Mouse (Mus musculus): Measurements from ENCODE around the gene N4bp2l1. TPM values are rescaled to one million over a fixed set of nuclear protein-coding genes. Genes with fewer than 3 reads are reported as not detected.

Gene N4bp2l1
- total and polyA plus RNA-seq, 2 experiments, result 48.2 to 81.9 TPM

DNA sequence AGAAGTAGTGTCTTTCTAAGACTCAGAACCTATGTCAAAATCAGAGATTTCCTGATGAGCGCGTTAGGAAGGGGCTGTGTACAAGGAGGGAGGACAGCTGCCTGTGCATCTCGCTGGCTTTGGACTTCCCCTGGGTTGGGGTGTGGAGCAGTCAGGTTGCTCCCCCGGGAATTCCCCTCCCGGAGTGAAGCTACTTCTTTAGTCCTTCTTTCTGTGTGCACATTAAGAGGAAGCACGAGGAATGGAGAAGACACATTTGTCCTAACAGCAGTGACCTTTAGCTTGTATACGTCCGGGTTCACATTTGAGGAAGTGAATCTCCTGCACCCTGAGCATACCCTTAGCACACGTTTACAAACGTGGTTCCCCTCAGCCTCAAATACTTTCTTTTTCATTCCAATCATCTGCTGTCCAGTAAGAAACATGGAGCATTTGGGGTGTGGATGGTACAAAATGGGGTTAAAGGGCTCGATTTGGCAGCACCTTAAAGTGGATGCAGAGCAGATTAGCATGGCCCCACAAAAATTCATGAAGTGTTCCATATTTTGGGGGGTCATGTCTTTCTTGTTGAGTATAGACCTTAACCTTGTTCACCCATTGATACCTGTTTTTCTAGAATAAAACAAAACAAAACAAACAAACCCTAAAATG is 1.5 kb downstream of the N4bp2l1 start:
- peak; percentile 58 for DNase-seq (ENCODE audit: extremely low read depth, low read depth, low spot score)
- peaks cover 8% of the 10 kb centered on the region for H3K36me3 ChIP-seq (ENCODE audit: control insufficient read depth, insufficient read depth, low read length)
- no peak overlapping the region for H3K4me3 ChIP-seq (ENCODE audit: insufficient read depth, low read depth, low read length)
- peaks cover 25% of the 10 kb centered on the region for H3K4me1 ChIP-seq (ENCODE audit: control insufficient read depth, insufficient read depth, low read length)
- H3K27ac ChIP-seq (replicated peaks; ENCODE audit: insufficient read depth, low read depth, low read length), result no peak overlapping the region
- WGBS, result 42% methylated on average over 11 of the region's 11 CpGs
- TF ChIP-seq CTCF (IDR thresholded peaks at IDR 0.05; ENCODE audit: low read depth, low read length) (no peak), POLR2A (IDR thresholded peaks at IDR 0.05; ENCODE audit: extremely low read depth, insufficient read depth, low read length) (no peak)
- H3K9ac ChIP-seq (ENCODE audit: low read depth, low read length), result peak overlapping the region; percentile 31
- peaks cover 25% of the 10 kb centered on the region; the same call in 1 of the 2 replicates for H3K79me2 ChIP-seq (ENCODE audit: control insufficient read depth, insufficient read depth, low read length)
- H3K27me3 ChIP-seq (ENCODE audit: control insufficient read depth, insufficient read depth, low read length), result no peaks in the 10 kb centered on the region

DNA sequence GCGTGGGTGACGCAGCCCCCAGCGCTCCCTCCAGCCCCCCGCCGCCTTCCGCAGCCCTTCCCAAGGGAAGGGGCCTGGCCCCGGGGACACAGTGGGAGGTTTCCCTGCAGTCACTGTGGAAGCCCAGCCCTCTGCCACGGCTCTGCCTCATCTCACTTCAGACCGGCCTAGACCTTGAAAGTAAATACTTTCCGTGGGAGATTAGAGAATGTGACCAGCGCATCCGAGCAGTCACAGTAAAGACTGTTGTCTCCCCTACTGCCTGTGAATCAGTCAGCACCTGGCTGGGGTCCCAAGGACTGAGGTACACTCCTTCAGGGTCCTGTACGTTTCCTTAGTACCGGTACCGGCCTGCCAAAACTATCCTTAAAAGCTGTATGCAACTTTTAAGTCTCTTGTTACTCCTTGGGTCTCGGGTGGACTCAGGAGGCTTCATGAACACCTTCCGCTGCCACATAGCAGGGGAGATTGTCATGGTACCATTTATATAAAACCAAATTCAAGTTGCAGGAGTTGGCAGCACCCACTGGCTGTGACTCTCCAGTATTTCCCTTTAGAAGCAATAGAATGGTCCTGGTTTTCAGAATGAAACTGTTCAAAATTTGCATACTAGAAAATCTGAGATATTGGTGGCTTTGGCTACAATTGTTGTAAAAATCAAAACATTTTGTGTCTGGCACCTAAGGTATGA is 2.2 kb downstream of the N4bp2l1 start:
- 6% methylated on average over 17 of the region's 17 CpGs for WGBS
- Histone ChIP-seq H3K4me3 (ENCODE audit: insufficient read depth, low read depth, low read length) (peak overlapping the region; percentile 96), H3K9ac (ENCODE audit: low read depth, low read length) (peak overlapping the region; percentile 100), H3K4me1 (ENCODE audit: control insufficient read depth, insufficient read depth, low read length) (peaks cover 27% of the 10 kb centered on the region), H3K27ac (replicated peaks; ENCODE audit: insufficient read depth, low read depth, low read length) (peak overlapping the region; percentile 100), H3K79me2 (ENCODE audit: control insufficient read depth, insufficient read depth, low read length) (peaks cover 26% of the 10 kb centered on the region; the same call in 1 of the 2 replicates), H3K27me3 (ENCODE audit: control insufficient read depth, insufficient read depth, low read length) (no peaks in the 10 kb centered on the region), H3K36me3 (ENCODE audit: control insufficient read depth, insufficient read depth, low read length) (peaks cover 8% of the 10 kb centered on the region)
- TF ChIP-seq CTCF (IDR thresholded peaks at IDR 0.05; ENCODE audit: low read depth, low read length) (no peak), POLR2A (IDR thresholded peaks at IDR 0.05; ENCODE audit: extremely low read depth, insufficient read depth, low read length) (no peak; the same call in 1 of the 2 replicates)
- peak; percentile 61 for DNase-seq (ENCODE audit: extremely low read depth, low read depth, low spot score)

DNA sequence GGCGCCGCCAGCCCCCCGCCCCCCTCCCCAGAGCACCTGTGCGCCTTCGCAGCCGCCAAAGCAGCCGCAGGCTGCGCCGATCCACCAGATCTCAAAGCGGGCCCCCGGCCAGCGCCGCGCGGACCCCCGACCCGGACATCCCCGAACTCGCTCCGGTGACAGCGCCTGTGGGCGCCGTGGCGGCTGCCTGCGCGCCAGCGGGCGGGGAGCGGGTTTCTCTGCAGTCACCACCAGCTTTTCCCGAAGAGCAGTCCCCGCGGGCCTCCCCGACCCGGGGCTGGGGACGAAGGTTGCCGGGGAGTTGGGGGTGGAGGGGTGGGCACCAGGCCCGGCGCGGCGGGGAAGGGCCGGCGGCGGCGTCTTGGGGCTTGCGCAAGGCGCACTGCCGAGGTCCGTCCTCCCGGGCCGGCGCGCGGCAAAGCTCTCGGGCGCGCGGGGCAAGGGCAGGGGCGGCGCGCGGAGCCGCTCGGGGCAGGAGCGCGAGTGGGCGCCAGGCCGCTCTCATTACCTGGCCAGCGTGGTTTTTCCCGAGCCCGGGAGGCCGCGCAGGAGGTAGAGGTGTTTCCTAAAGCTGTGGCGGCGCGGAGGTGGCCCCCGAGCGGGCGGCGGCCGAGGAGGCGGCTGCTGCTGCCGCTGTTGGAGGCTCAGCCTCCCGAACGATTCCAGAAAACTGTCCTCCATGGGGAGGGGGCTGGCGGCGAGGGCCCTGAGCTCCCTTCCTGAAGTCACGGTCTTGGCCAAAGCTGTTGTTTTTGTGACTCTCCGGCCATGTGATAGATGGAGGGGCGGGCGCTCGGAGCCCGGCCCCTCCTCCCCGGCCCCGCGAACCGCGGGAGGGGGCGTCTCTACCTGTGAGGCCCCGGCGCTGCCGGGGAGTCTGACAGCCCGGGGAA is 3.0 kb downstream of the N4bp2l1 start:
- TF ChIP-seq CTCF (IDR thresholded peaks at IDR 0.05; ENCODE audit: low read depth, low read length), result no peak
- peak; percentile 91 for TF ChIP-seq POLR2A (IDR thresholded peaks at IDR 0.05; ENCODE audit: extremely low read depth, insufficient read depth, low read length)
- H3K9ac ChIP-seq (ENCODE audit: low read depth, low read length), result peak overlapping the region; percentile 100
- H3K4me3 ChIP-seq (ENCODE audit: insufficient read depth, low read depth, low read length), result peak overlapping the region; percentile 96
- peaks cover 30% of the 10 kb centered on the region for H3K4me1 ChIP-seq (ENCODE audit: control insufficient read depth, insufficient read depth, low read length)
- no peaks in the 10 kb centered on the region for H3K27me3 ChIP-seq (ENCODE audit: control insufficient read depth, insufficient read depth, low read length)
- peak; percentile 74 for DNase-seq (ENCODE audit: extremely low read depth, low read depth, low spot score)
- peak overlapping the region; percentile 100 for H3K27ac ChIP-seq (replicated peaks; ENCODE audit: insufficient read depth, low read depth, low read length)
- H3K36me3 ChIP-seq (ENCODE audit: control insufficient read depth, insufficient read depth, low read length), result peaks cover 8% of the 10 kb centered on the region
- peaks cover 28% of the 10 kb centered on the region; the same call in 1 of the 2 replicates for H3K79me2 ChIP-seq (ENCODE audit: control insufficient read depth, insufficient read depth, low read length)
- 1% methylated on average over 100 of the region's 102 CpGs for whole genome bisulfite sequencing

DNA sequence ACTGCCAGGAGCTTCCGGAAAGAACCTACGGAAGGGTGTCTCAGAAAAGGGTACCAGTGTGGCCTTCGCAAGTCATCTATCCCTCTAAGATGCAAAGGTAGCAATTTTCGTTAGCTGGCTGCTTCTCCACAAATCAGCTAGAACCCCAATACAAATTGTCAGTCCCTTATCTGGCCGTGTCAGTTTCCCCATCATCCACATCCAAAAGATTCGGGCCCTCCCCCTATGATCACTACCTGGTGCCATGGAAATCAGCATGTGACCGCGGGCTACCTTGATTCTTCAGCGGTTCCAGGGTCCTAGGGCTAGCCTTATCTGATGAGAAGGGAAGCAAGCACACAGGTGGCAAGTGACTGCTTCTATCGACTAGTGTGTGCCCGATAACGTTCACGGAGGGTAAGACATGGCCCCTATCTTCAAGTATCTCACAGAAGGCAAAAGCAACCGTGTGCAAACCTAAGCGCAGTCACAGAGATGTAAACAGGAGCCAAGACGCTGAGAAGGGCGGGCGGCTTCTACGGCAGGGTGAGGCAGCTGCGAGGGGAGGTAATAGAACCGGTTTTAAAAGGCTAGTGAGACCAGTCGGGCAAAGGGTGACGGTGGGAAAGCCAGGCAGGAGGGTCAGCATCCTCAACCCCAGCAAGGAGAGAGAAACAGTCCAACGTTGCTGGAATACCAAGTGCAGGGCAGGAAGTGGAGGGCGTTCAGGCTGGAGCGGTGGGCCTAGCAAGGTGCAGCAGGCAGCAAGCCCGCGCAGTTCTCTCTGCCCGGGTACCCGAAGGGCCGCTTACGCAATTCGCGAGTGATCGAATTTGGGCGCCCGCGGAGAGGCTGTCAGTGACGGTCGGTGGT is 3.9 kb downstream of the N4bp2l1 start:
- H3K27me3 ChIP-seq (ENCODE audit: control insufficient read depth, insufficient read depth, low read length), result no peaks in the 10 kb centered on the region
- H3K9ac ChIP-seq (ENCODE audit: low read depth, low read length), result peak overlapping the region; percentile 100
- H3K27ac ChIP-seq (replicated peaks; ENCODE audit: insufficient read depth, low read depth, low read length), result peak overlapping the region; percentile 100
- TF ChIP-seq CTCF (IDR thresholded peaks at IDR 0.05; ENCODE audit: low read depth, low read length) (no peak), POLR2A (IDR thresholded peaks at IDR 0.05; ENCODE audit: extremely low read depth, insufficient read depth, low read length) (0 out of 2 replicates have a peak, but pooled peaks have one; percentile 14)
- peaks cover 26% of the 10 kb centered on the region for H3K4me1 ChIP-seq (ENCODE audit: control insufficient read depth, insufficient read depth, low read length)
- peaks cover 32% of the 10 kb centered on the region; the same call in 1 of the 2 replicates for H3K79me2 ChIP-seq (ENCODE audit: control insufficient read depth, insufficient read depth, low read length)
- H3K36me3 ChIP-seq (ENCODE audit: control insufficient read depth, insufficient read depth, low read length), result peaks cover 8% of the 10 kb centered on the region
- WGBS, result 6% methylated on average over 40 of the region's 40 CpGs
- DNase-seq (ENCODE audit: extremely low read depth, low read depth, low spot score), result peak; percentile 67
- peak overlapping the region; percentile 96 for H3K4me3 ChIP-seq (ENCODE audit: insufficient read depth, low read depth, low read length)
